Mouse (Mus musculus) kidney, embryonic 15.5 days (tissue): Measurements from ENCODE around the gene Cmtm4. TPM values are rescaled to one million over a fixed set of nuclear protein-coding genes. Genes with fewer than 3 reads are reported as not detected.

ENCODE experiments used
- ATAC-seq: fragments of 200-750 bp; cut with Nextera tagmentation; replicated peaks from 2 replicates; pipeline ENCODE4 v1.8.0; 2017; ENCODE audit warnings: moderate TSS enrichment; ENCODE audit not compliant: low FRiP score
- H3K27ac ChIP-seq: fragments of 300-500 bp; sonication (generic); 2 replicates; pipeline ENCODE4 v1.5.1; 2015; ENCODE audit warnings: mild to moderate bottlenecking, inconsistent platforms
- H3K27me3 ChIP-seq: fragments of 300-500 bp; sonication (generic); 2 replicates; pipeline ENCODE4 v1.6.1; 2015; ENCODE audit warnings: inconsistent platforms
- H3K36me3 ChIP-seq: fragments of 300-500 bp; sonication (generic); 2 replicates; pipeline ENCODE4 v1.6.1; 2015; ENCODE audit warnings: inconsistent platforms
- H3K4me1 ChIP-seq: fragments of 300-500 bp; sonication (generic); 2 replicates; pipeline ENCODE4 v1.6.1; 2015; ENCODE audit warnings: inconsistent platforms
- H3K4me2 ChIP-seq: fragments of 300-500 bp; sonication (generic); 2 replicates; pipeline ENCODE4 v1.6.1; 2015; ENCODE audit warnings: moderate library complexity, mild to moderate bottlenecking, inconsistent platforms
- H3K4me3 ChIP-seq: fragments of 300-500 bp; sonication (generic); replicated peaks from 2 replicates; pipeline ENCODE4 v1.5.1; 2015; ENCODE audit warnings: mild to moderate bottlenecking, inconsistent platforms
- H3K9ac ChIP-seq: fragments of 300-500 bp; sonication (generic); 2 replicates; pipeline ENCODE4 v1.6.1; 2015; ENCODE audit warnings: mild to moderate bottlenecking, inconsistent platforms
- H3K9me3 ChIP-seq: fragments of 300-500 bp; sonication (generic); replicated peaks from 2 replicates; pipeline ENCODE4 v1.6.1; 2016; ENCODE audit warnings: inconsistent platforms
- WGBS: fragments of 180-500 bp; shearing (Covaris S2); methylation state at CpG from one replicate; pipeline ENCODE4 v1.1.7; 2015; ENCODE audit warnings: mixed read lengths; 5-methylcytosine and 5-hydroxymethylcytosine counted together
- polyA plus RNA-seq: library from polyadenylated mRNA; unstranded; fragments of >200 nt; fragmentation: Nextera tagmentation; extraction: Ambion mirVana; gene quantifications from 2 replicates; pipeline ENCODE4 v1.2.1, GENCODE M21; 2015

Gene Cmtm4
- polyA plus RNA-seq, 1 experiment from 2014 or later = 4.1 TPM

DNA sequence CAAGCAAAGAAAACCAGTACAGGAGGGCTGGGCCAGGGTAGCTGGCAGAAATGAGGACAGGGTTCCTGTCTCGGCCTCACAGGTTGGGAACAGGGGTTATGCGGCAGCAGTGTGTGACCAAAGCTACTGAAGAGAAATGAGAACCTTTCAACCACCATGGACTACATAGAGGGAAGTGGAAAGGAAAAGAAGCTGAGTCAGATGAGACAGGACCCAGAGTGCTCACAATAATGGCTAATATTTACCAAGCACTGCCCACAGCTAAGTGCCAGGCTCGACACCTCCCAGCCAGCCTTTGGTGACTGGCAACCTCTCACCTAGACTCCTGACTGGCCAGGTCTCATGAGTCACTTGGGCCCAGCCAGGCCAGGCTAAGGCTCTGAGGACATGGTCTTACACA is 11.6 kb downstream of the Cmtm4 start:
- Histone ChIP-seq H3K27ac (peak overlapping the region; percentile 72), H3K36me3 (no peaks in the 10 kb centered on the region), H3K9me3 (no peaks in the 10 kb centered on the region), H3K4me3 (no peak overlapping the region), H3K4me1 (peaks cover 76% of the 10 kb centered on the region), H3K27me3 (no peaks in the 10 kb centered on the region), H3K9ac (no peak overlapping the region), H3K4me2 (no peak overlapping the region)
- WGBS = 59% methylated on average over 3 of the region's 3 CpGs
- ATAC-seq = peak; percentile 50

- no peak for ATAC-seq
- Histone ChIP-seq H3K4me3 (no peak overlapping the region), H3K9me3 (no peaks in the 10 kb centered on the region), H3K4me2 (no peak overlapping the region), H3K4me1 (peaks cover 76% of the 10 kb centered on the region), H3K27me3 (no peaks in the 10 kb centered on the region), H3K9ac (no peak overlapping the region), H3K27ac (peak overlapping the region; percentile 72; the same call in 1 of the 2 replicates), H3K36me3 (no peaks in the 10 kb centered on the region)
- 77% methylated on average over 2 of the region's 2 CpGs for WGBS
Measured at GRCm38 (mm10) chr8:104383296-104383695, 12.3 kb downstream of the Cmtm4 start.

GRCm38 (mm10) chr8:104380961-104381411 is 14.6 kb downstream of the Cmtm4 start:
- H3K4me2 ChIP-seq = no peak overlapping the region
- no peak overlapping the region for H3K27ac ChIP-seq
- no peaks in the 10 kb centered on the region for H3K36me3 ChIP-seq
- H3K4me1 ChIP-seq = peaks cover 62% of the 10 kb centered on the region
- no peak for ATAC-seq
- H3K9ac ChIP-seq = no peak overlapping the region
- H3K4me3 ChIP-seq = no peak overlapping the region
- WGBS = 83% methylated on average over 5 of the region's 5 CpGs
- no peaks in the 10 kb centered on the region for H3K27me3 ChIP-seq
- no peaks in the 10 kb centered on the region for H3K9me3 ChIP-seq

GRCm38 (mm10) chr8:104380269-104380668 is 15.3 kb downstream of the Cmtm4 start:
- Histone ChIP-seq H3K9me3 (no peaks in the 10 kb centered on the region), H3K27ac (no peak overlapping the region), H3K4me2 (no peak overlapping the region), H3K4me3 (no peak overlapping the region), H3K36me3 (no peaks in the 10 kb centered on the region), H3K27me3 (no peaks in the 10 kb centered on the region), H3K4me1 (peaks cover 62% of the 10 kb centered on the region), H3K9ac (no peak overlapping the region)
- WGBS = 83% methylated on average over 7 of the region's 7 CpGs
- no peak for ATAC-seq

- Histone ChIP-seq H3K9ac (no peak overlapping the region), H3K9me3 (no peaks in the 10 kb centered on the region), H3K27me3 (no peaks in the 10 kb centered on the region), H3K4me2 (no peak overlapping the region), H3K36me3 (no peaks in the 10 kb centered on the region), H3K4me3 (no peak overlapping the region), H3K4me1 (peaks cover 70% of the 10 kb centered on the region), H3K27ac (no peak overlapping the region; the same call in 1 of the 2 replicates)
- whole genome bisulfite sequencing = 66% methylated on average over 10 of the region's 10 CpGs
- no peak for ATAC-seq
Measured at GRCm38 (mm10) chr8:104379301-104379836, 16.2 kb downstream of the Cmtm4 start.

DNA sequence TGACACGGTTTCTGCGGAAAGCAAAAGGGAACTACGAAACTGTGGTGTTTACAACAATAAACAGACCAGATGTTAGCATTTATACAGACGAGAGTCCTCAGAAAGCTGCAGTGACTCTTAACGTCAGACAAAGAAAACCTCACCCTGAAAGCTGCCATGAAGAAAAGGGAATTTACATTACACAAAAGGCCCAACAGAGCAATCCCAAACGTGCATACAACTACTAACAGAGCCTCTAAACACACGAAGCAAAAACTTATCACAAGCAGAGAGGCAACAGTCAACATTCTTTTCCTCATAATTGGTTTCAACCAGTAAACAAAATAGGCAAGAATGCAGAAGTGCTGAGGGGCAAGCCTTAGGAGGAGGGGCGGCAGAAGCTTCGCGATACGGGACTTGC is 18.9 kb downstream of the Cmtm4 start:
- no peaks in the 10 kb centered on the region for H3K27me3 ChIP-seq
- no peaks in the 10 kb centered on the region for H3K9me3 ChIP-seq
- H3K36me3 ChIP-seq = no peaks in the 10 kb centered on the region
- no peak for ATAC-seq
- H3K27ac ChIP-seq = no peak overlapping the region
- no peak overlapping the region for H3K4me3 ChIP-seq
- no peak overlapping the region for H3K9ac ChIP-seq
- 69% methylated on average over 11 of the region's 11 CpGs for WGBS
- no peak overlapping the region for H3K4me2 ChIP-seq
- H3K4me1 ChIP-seq = peaks cover 52% of the 10 kb centered on the region

GRCm38 (mm10) chr8:104375959-104376358 is 19.6 kb downstream of the Cmtm4 start:
- H3K9ac ChIP-seq = no peak overlapping the region
- H3K4me1 ChIP-seq = peaks cover 45% of the 10 kb centered on the region
- H3K4me2 ChIP-seq = no peak overlapping the region
- ATAC-seq = no peak
- H3K9me3 ChIP-seq = no peaks in the 10 kb centered on the region
- H3K4me3 ChIP-seq = no peak overlapping the region
- no peaks in the 10 kb centered on the region for H3K36me3 ChIP-seq
- peak overlapping the region; percentile 91 for H3K27ac ChIP-seq
- WGBS = 60% methylated on average over 5 of the region's 5 CpGs
- H3K27me3 ChIP-seq = no peaks in the 10 kb centered on the region

DNA sequence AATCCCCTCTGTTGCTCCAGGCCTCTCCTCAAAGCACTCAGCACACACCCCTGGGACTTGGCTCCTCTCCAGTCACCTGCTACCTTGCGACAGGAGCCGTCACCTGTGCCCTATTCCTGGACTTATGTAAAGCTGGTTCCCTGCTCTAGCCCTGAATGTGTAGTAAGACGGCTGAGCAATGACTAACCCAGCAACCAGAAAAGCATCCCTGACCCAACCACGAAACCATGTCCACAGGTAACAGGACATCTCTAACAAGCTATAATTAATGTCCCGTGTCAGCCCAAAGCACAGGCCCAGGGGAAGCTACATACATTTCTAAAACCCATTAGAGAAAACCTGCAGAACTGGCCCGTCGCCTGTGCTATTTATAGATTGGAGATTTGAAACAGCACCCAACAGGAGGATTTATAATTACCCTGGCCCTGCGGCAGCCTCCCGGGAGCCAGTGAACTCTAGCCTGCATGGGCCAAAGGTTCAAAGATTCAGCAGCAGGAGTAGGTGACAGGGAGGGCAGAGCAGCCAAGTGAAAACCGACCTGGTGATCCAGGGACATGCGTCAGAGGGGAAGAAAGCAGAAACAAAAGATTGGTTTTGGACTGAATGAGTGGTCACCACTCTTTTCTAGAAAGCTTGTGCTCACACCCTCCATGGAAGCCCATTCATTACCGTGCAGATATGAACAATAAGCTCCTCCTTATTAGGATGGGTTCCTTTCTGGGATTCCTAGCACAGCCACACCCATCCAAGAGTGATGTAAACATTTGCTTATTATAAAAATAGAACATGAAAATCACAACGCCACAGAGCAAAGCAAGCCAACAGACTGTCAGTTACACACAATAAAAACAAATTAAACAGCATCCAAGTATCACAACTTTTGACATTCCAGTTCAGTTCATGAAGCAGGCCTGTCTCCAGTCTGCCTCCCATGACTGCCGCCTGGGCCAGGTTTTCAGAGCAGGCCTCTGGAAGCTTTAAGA is 20.5 kb downstream of the Cmtm4 start:
- Histone ChIP-seq H3K36me3 (no peaks in the 10 kb centered on the region), H3K27ac (peak overlapping the region; percentile 91), H3K9ac (no peak overlapping the region), H3K9me3 (no peaks in the 10 kb centered on the region), H3K27me3 (no peaks in the 10 kb centered on the region), H3K4me3 (no peak overlapping the region), H3K4me1 (peaks cover 40% of the 10 kb centered on the region), H3K4me2 (peak overlapping the region; percentile 24; the same call in 1 of the 2 replicates)
- WGBS = 21% methylated on average over 14 of the region's 14 CpGs
- ATAC-seq = peak; percentile 92

GRCm38 (mm10) chr8:104374269-104374668 is 21.3 kb downstream of the Cmtm4 start:
- H3K4me2 ChIP-seq = 0 out of 2 replicates have a peak overlapping the region, but pooled peaks have one; percentile 19
- no peak for ATAC-seq
- 70% methylated on average over 11 of the region's 11 CpGs for WGBS

DNA sequence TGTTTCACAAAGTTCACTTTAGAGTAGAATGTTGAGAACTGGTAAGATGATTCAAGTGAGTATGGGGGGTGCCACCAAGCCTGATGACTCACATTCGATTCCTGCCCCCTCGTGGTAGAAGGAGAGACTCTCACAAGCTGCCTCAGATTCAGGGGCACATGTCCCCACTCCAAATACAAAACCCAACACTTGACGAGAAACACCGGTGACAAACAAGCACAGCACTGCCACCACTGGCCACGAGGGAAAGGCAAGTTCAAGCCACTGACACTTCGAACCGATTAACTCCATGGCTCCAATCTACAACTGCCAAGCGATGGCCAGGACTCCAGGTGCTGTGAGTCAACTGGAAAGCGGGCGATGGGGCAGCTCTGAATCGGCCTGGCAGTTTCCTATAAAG is 21.8 kb downstream of the Cmtm4 start:
- no peak overlapping the region for H3K9ac ChIP-seq
- H3K27ac ChIP-seq = peak overlapping the region; percentile 91
- no peak for ATAC-seq
- no peak overlapping the region for H3K4me3 ChIP-seq
- 0 out of 2 replicates have a peak overlapping the region, but pooled peaks have one; percentile 19 for H3K4me2 ChIP-seq
- 73% methylated on average over 11 of the region's 11 CpGs for whole genome bisulfite sequencing
- H3K36me3 ChIP-seq = no peaks in the 10 kb centered on the region
- H3K27me3 ChIP-seq = no peaks in the 10 kb centered on the region
- H3K9me3 ChIP-seq = no peaks in the 10 kb centered on the region
- peaks cover 49% of the 10 kb centered on the region for H3K4me1 ChIP-seq

More at GRCm38 (mm10) chr8:104374269-104374668, 21.3 kb downstream of the Cmtm4 start:
- peaks cover 46% of the 10 kb centered on the region for H3K4me1 ChIP-seq
- H3K9ac ChIP-seq = no peak overlapping the region
- peak overlapping the region; percentile 91 for H3K27ac ChIP-seq
- H3K27me3 ChIP-seq = no peaks in the 10 kb centered on the region
- H3K4me3 ChIP-seq = no peak overlapping the region
- no peaks in the 10 kb centered on the region for H3K36me3 ChIP-seq
- no peaks in the 10 kb centered on the region for H3K9me3 ChIP-seq

GRCm38 (mm10) chr8:104371121-104371520 is 24.5 kb downstream of the Cmtm4 start:
- Histone ChIP-seq H3K9ac (no peak overlapping the region), H3K9me3 (no peaks in the 10 kb centered on the region), H3K4me2 (no peak overlapping the region), H3K27me3 (no peaks in the 10 kb centered on the region), H3K4me1 (peaks cover 58% of the 10 kb centered on the region), H3K4me3 (no peak overlapping the region), H3K36me3 (no peaks in the 10 kb centered on the region), H3K27ac (no peak overlapping the region)
- 87% methylated on average over 6 of the region's 6 CpGs for whole genome bisulfite sequencing
- no peak for ATAC-seq

DNA sequence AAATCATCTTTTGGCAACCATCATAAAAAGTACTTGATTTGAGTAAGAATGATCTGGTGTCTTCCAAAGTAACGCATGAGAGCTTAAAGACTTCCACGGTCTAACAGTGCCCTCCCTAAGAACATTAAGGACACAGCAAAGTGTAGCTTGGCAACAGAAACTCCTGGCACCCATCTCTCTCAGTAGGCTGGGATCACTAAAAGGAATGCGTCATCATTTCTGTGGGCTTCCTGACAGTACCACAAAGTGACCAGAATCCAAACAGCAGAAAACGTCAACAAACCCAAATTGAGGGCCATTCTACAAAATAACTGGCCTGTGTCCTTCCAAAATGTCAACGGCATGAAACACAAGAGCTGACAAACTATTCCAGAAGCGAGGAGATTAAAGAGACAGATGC is 25.5 kb downstream of the Cmtm4 start:
- H3K9ac ChIP-seq = no peak overlapping the region
- no peak for ATAC-seq
- no peak overlapping the region for H3K27ac ChIP-seq
- H3K4me2 ChIP-seq = no peak overlapping the region
- H3K4me1 ChIP-seq = peaks cover 56% of the 10 kb centered on the region
- H3K9me3 ChIP-seq = no peaks in the 10 kb centered on the region
- H3K27me3 ChIP-seq = no peaks in the 10 kb centered on the region
- no peak overlapping the region for H3K4me3 ChIP-seq
- H3K36me3 ChIP-seq = no peaks in the 10 kb centered on the region
- WGBS = 69% methylated on average over 6 of the region's 6 CpGs
